Mouse (Mus musculus) MEL (cell line): ENCODE results near the gene Ext2. TPM values are rescaled to one million over a fixed set of nuclear protein-coding genes. Genes with fewer than 3 reads are reported as not detected.

Experiments
- DNase-seq: peaks from one replicate; pipeline ENCODE4 v3.0.0; 2011; ENCODE audit warnings: low read depth, low spot score
- H3K27ac ChIP-seq: 2 replicates; pipeline ENCODE4 v1.5.1; 2012; ENCODE audit warnings: low read depth, mild to moderate bottlenecking, control low read depth, low read length, moderate library complexity; ENCODE audit not compliant: control insufficient read depth
- H3K27me3 ChIP-seq, 2 experiments: fragments of 150-350 bp in 1 of 2; sonication (generic) in 1 of 2; 2 replicates each; pipeline ENCODE4 v1.6.1; 2012; ENCODE audit warnings: low read length in 2 of 2, mild to moderate bottlenecking in 2 of 2, improper control_type of control experiment in 1 of 2, moderate library complexity in 1 of 2; ENCODE audit not compliant: insufficient read depth in 2 of 2, control insufficient read depth in 1 of 2
- H3K36me3 ChIP-seq, 2 experiments: 2 replicates each; pipeline ENCODE4 v1.6.1; 2012 to 2014; ENCODE audit warnings: low read length in 2 of 2, improper control_type of control experiment in 1 of 2, inconsistent platforms in 1 of 2, mild to moderate bottlenecking in 1 of 2; ENCODE audit not compliant: insufficient read depth in 2 of 2, control insufficient read depth in 1 of 2
- H3K4me1 ChIP-seq, 2 experiments: fragments of 150-350 bp in 1 of 2; sonication (generic) in 1 of 2; 2 replicates each; pipeline ENCODE4 v1.6.1; 2012; ENCODE audit warnings: low read length in 2 of 2, improper control_type of control experiment in 1 of 2, mild to moderate bottlenecking in 1 of 2; ENCODE audit not compliant: insufficient read depth in 2 of 2, control insufficient read depth in 1 of 2
- H3K4me3 ChIP-seq, 2 experiments: fragments of 150-350 bp in 1 of 2; sonication (generic) in 1 of 2; 2 replicates each; pipeline ENCODE4 v1.5.1; 2012; ENCODE audit warnings: low read depth in 2 of 2, low read length in 2 of 2, mild to moderate bottlenecking in 2 of 2, moderate library complexity in 2 of 2, control low read depth in 1 of 2, improper control_type of control experiment in 1 of 2; ENCODE audit not compliant: control insufficient read depth in 1 of 2, insufficient read depth in 1 of 2
- H3K79me2 ChIP-seq: 2 replicates; pipeline ENCODE4 v1.6.1; 2012; ENCODE audit warnings: mild to moderate bottlenecking, low read length, moderate library complexity; ENCODE audit not compliant: control insufficient read depth, poor library complexity, insufficient read depth
- H3K9ac ChIP-seq: 2 replicates; pipeline ENCODE4 v1.6.1; 2012; ENCODE audit warnings: low read depth, mild to moderate bottlenecking, control low read depth, low read length, moderate library complexity; ENCODE audit not compliant: control insufficient read depth, poor library complexity, severe bottlenecking
- H3K9me3 ChIP-seq: fragments of 150-350 bp; sonication (generic); replicated peaks from 2 replicates; pipeline ENCODE4 v1.6.1; 2012; ENCODE audit warnings: mild to moderate bottlenecking, low read length, improper control_type of control experiment, moderate library complexity; ENCODE audit not compliant: insufficient read depth
- BHLHE40 ChIP-seq: IDR thresholded peaks from 2 replicates; pipeline ENCODE4 v1.6.1; 2012; ENCODE audit warnings: low read depth, mild to moderate bottlenecking, inconsistent platforms, low read length, improper control_type of control experiment, borderline replicate concordance
- CHD1 ChIP-seq: IDR thresholded peaks from 2 replicates; pipeline ENCODE4 v1.6.1; 2012; ENCODE audit warnings: low read depth, mild to moderate bottlenecking, inconsistent platforms, low read length, improper control_type of control experiment
- CHD2 ChIP-seq: IDR thresholded peaks from 2 replicates; pipeline ENCODE4 v1.6.1; 2011; ENCODE audit warnings: low read length, improper control_type of control experiment
- CTCF ChIP-seq, 3 experiments: IDR thresholded peaks in 2 of 3; conservative IDR thresholded peaks in 1 of 3; 2 replicates each; pipeline ENCODE4 v1.5.1; 2011 to 2012; ENCODE audit warnings: low read length in 3 of 3, low read depth in 2 of 3, mild to moderate bottlenecking in 2 of 3, improper control_type of control experiment in 1 of 3, inconsistent platforms in 1 of 3, mixed read lengths in 1 of 3, moderate library complexity in 1 of 3; ENCODE audit not compliant: control insufficient read depth in 1 of 3, insufficient read depth in 1 of 3, poor library complexity in 1 of 3, severe bottlenecking in 1 of 3
- ELF1 ChIP-seq: IDR thresholded peaks from 2 replicates; pipeline ENCODE4 v1.6.1; 2014; ENCODE audit warnings: low read depth, mild to moderate bottlenecking, inconsistent platforms, low read length, improper control_type of control experiment, moderate library complexity
- ETS1 ChIP-seq: IDR thresholded peaks from 2 replicates; pipeline ENCODE4 v1.6.1; 2012; ENCODE audit warnings: low read depth, mild to moderate bottlenecking, inconsistent platforms, low read length, improper control_type of control experiment, moderate library complexity
- GABPA ChIP-seq: IDR thresholded peaks from 2 replicates; pipeline ENCODE4 v1.6.1; 2012; ENCODE audit warnings: low read depth, mild to moderate bottlenecking, inconsistent platforms, low read length, improper control_type of control experiment, moderate library complexity
- GATA1 ChIP-seq: IDR thresholded peaks from 2 replicates; pipeline ENCODE4 v1.6.1; 2011; ENCODE audit warnings: low read depth, low read length, improper control_type of control experiment
- HCFC1 ChIP-seq: IDR thresholded peaks from 2 replicates; pipeline ENCODE4 v1.6.1; 2012; ENCODE audit warnings: low read depth, mild to moderate bottlenecking, inconsistent platforms, low read length, improper control_type of control experiment, moderate library complexity
- JUND ChIP-seq: IDR thresholded peaks from 2 replicates; pipeline ENCODE4 v1.6.1; 2011; ENCODE audit warnings: low read depth, mild to moderate bottlenecking, improper control_type of control experiment, low read length
- KAT2A ChIP-seq: conservative IDR thresholded peaks from 2 replicates; pipeline ENCODE4 v1.6.1; 2012; ENCODE audit warnings: low read depth, low read length, improper control_type of control experiment, inconsistent platforms
- MAZ ChIP-seq: IDR thresholded peaks from 2 replicates; pipeline ENCODE4 v1.6.1; 2012; ENCODE audit warnings: low read depth, mild to moderate bottlenecking, inconsistent platforms, low read length, improper control_type of control experiment
- MXI1 ChIP-seq: IDR thresholded peaks from 2 replicates; pipeline ENCODE4 v1.6.1; 2011; ENCODE audit warnings: mild to moderate bottlenecking, low read depth, low read length, improper control_type of control experiment
- MYC ChIP-seq: IDR thresholded peaks from 2 replicates; pipeline ENCODE4 v1.6.1; 2011; ENCODE audit warnings: low read depth, mild to moderate bottlenecking, low read length, improper control_type of control experiment, moderate library complexity
- NRF1 ChIP-seq: IDR thresholded peaks from 2 replicates; pipeline ENCODE4 v1.6.1; 2014; ENCODE audit warnings: low read depth, mild to moderate bottlenecking, inconsistent platforms, low read length, improper control_type of control experiment, moderate library complexity; ENCODE audit not compliant: poor library complexity, insufficient read depth, severe bottlenecking
- POLR2A ChIP-seq, 2 experiments: IDR thresholded peaks; 2 replicates each; pipeline ENCODE4 v1.6.1; 2011 to 2012; ENCODE audit warnings: low read length in 2 of 2, mild to moderate bottlenecking in 2 of 2, control low read depth in 1 of 2, improper control_type of control experiment in 1 of 2, low read depth in 1 of 2, moderate library complexity in 1 of 2; ENCODE audit not compliant: control insufficient read depth in 1 of 2, insufficient read depth in 1 of 2, poor library complexity in 1 of 2
- POLR2AphosphoS2 ChIP-seq: IDR thresholded peaks from 2 replicates; pipeline ENCODE4 v1.6.1; 2011; ENCODE audit warnings: low read length, improper control_type of control experiment
- RCOR1 ChIP-seq: IDR thresholded peaks from 2 replicates; pipeline ENCODE4 v1.6.1; 2012; ENCODE audit warnings: low read depth, mild to moderate bottlenecking, inconsistent platforms, low read length, improper control_type of control experiment
- SIN3A ChIP-seq: IDR thresholded peaks from 2 replicates; pipeline ENCODE4 v1.6.1; 2012; ENCODE audit warnings: low read length, improper control_type of control experiment, inconsistent platforms
- TAL1 ChIP-seq: IDR thresholded peaks from 2 replicates; pipeline ENCODE4 v1.6.1; 2012; ENCODE audit warnings: mild to moderate bottlenecking, inconsistent platforms, low read length, moderate library complexity, mixed read lengths
- TCF12 ChIP-seq: IDR thresholded peaks from 2 replicates; pipeline ENCODE4 v1.6.1; 2014; ENCODE audit warnings: low read depth, mild to moderate bottlenecking, inconsistent platforms, low read length, improper control_type of control experiment, moderate library complexity
- USF1 ChIP-seq: IDR thresholded peaks from 2 replicates; pipeline ENCODE4 v1.6.1; 2014; ENCODE audit warnings: low read depth, mild to moderate bottlenecking, inconsistent platforms, low read length, improper control_type of control experiment, moderate library complexity
- USF2 ChIP-seq, 2 experiments: IDR thresholded peaks; 2 replicates each; pipeline ENCODE4 v1.6.1; 2011 to 2012; ENCODE audit warnings: improper control_type of control experiment in 2 of 2, low read length in 2 of 2, borderline replicate concordance in 1 of 2, inconsistent platforms in 1 of 2, low read depth in 1 of 2, mild to moderate bottlenecking in 1 of 2; ENCODE audit not compliant: insufficient read depth in 1 of 2
- ZC3H11A ChIP-seq: IDR thresholded peaks from 2 replicates; pipeline ENCODE4 v1.6.1; 2012; ENCODE audit warnings: low read depth, mild to moderate bottlenecking, inconsistent platforms, low read length, improper control_type of control experiment
- ZKSCAN1 ChIP-seq: IDR thresholded peaks from 2 replicates; pipeline ENCODE4 v1.6.1; 2012; ENCODE audit warnings: low read depth, mild to moderate bottlenecking, inconsistent platforms, low read length, improper control_type of control experiment, moderate library complexity
- ZNF384 ChIP-seq: IDR thresholded peaks from 2 replicates; pipeline ENCODE4 v1.6.1; 2012; ENCODE audit warnings: low read depth, mild to moderate bottlenecking, inconsistent platforms, low read length, improper control_type of control experiment
- polyA plus RNA-seq, 2 experiments: library from polyadenylated mRNA; stranded (reverse) in 1 of 2; unstranded in 1 of 2; fragments of >175 nt in 1 of 2; fragments of >200 nt in 1 of 2; gene quantifications; 2 replicates each; pipeline versions ENCODE4 v1.2.1 to v1.2.4; 2012; ENCODE audit warnings: low replicate concordance in 2 of 2, low read depth in 1 of 2; ENCODE audit not compliant: insufficient read length in 2 of 2, insufficient read depth in 1 of 2, missing spikeins in 1 of 2
- total RNA-seq: library from RNA; depleted of rRNA; stranded (reverse); fragments of 300-350 nt; gene quantifications from 2 replicates; pipeline ENCODE4 v1.2.3, GENCODE M21; 2012

Ext2 gene
- total and polyA plus RNA-seq, 3 experiments = 33.7 to 66.8 TPM; not detected in 1

DNA sequence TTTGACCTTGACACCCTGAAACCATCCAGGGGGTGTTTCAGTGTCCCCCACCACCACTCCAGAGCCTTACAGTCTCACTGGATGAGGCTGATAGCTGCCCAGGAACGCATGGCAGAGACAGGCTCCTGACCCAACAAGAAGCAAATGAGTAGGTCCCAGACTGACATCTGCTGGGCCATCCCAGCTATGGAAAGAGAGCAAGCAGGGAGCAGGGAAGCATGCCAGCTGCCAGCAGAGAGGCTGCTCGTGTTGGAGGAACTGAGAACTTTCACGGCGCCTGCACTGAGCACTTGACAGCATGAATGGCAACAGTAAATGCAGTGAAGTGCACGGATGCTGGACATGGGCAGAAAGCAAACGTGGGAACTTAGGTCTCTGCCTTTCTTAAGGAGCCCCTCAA lies 17.7 kb upstream of the Ext2 start:
- no peak overlapping the region for H3K9ac ChIP-seq
- TF ChIP-seq ETS1 (no peak), MXI1 (no peak), HCFC1 (no peak), ELF1 (no peak), MAZ (no peak), MYC (no peak), SIN3A (no peak), GABPA (no peak), KAT2A (no peak), POLR2A (IDR thresholded peaks at IDR 0.05; ENCODE audit: control insufficient read depth in 1 of 2, insufficient read depth in 1 of 2, low read depth in 1 of 2, low read length in 2 of 2, poor library complexity in 1 of 2) (no peak), CTCF (IDR thresholded peaks at IDR 0.05 in 2 of 3, conservative IDR thresholded peaks at IDR 0.05 in 1 of 3; ENCODE audit: control insufficient read depth in 1 of 3, insufficient read depth in 1 of 3, low read depth in 2 of 3, low read length in 3 of 3, poor library complexity in 1 of 3, severe bottlenecking in 1 of 3) (no peak), BHLHE40 (no peak), TCF12 (no peak), USF2 (IDR thresholded peaks at IDR 0.05; ENCODE audit: borderline replicate concordance in 1 of 2, insufficient read depth in 1 of 2, low read depth in 1 of 2, low read length in 2 of 2) (no peak), ZKSCAN1 (no peak), GATA1 (no peak), CHD1 (no peak), NRF1 (no peak)
- no peaks in the 10 kb centered on the region for H3K79me2 ChIP-seq
- no peaks in the 10 kb centered on the region for H3K27me3 ChIP-seq
- no peak overlapping the region for H3K4me3 ChIP-seq
- H3K9me3 ChIP-seq = no peaks in the 10 kb centered on the region
- H3K27ac ChIP-seq = no peak overlapping the region
- peaks cover 0 to 9% of the 10 kb centered on the region in 2 experiments; a peak in 2 of 4 replicates for H3K4me1 ChIP-seq
- H3K36me3 ChIP-seq = peaks cover 0 to 8% of the 10 kb centered on the region in 2 experiments; a peak in 1 of 4 replicates
- DNase-seq = no peak

DNA sequence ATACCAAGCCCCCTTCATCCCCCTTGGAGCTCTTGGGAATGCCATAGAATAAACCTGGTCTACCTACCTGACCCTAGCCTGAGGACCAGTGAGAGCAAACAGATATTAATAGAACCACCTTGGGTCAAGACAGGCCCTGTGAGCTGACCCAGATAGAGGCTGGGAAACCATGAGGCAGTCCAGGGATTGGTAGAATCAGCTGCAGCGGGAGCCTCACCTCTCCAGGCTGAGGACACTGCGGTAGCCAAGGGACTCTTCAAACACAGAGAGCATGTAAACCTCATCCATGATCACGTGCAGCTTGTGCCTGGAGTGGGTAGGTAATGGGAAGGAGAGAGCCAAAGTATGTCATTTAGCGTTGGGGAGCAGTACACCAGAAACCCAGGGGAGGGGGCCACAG lies 16.6 kb upstream of the Ext2 start:
- TF ChIP-seq CHD2 (no peak), ZC3H11A (no peak), RCOR1 (no peak), POLR2AphosphoS2 (no peak), JUND (no peak), ZNF384 (no peak), ZKSCAN1 (no peak), TAL1 (no peak), GATA1 (no peak), SIN3A (no peak), USF1 (no peak)
- H3K36me3 ChIP-seq = peaks cover 0 to 8% of the 10 kb centered on the region in 2 experiments; a peak in 1 of 4 replicates

More for the DNA sequence above, 16.6 kb upstream of the Ext2 start:
- DNase-seq = no peak
- Histone ChIP-seq H3K4me3 (no peak overlapping the region), H3K9ac (no peak overlapping the region), H3K27ac (no peak overlapping the region), H3K9me3 (no peaks in the 10 kb centered on the region), H3K79me2 (no peaks in the 10 kb centered on the region), H3K27me3 (no peaks in the 10 kb centered on the region; a peak in 1 of 4 replicates), H3K4me1 (peaks cover 0 to 9% of the 10 kb centered on the region in 2 experiments; a peak in 2 of 4 replicates)
